Mouse (Mus musculus): ENCODE results near the gene S100a11. TPM values are rescaled to one million over a fixed set of nuclear protein-coding genes. Genes with fewer than 3 reads are reported as not detected.
A peak's percentile ranks its signal among the peaks of the same experiment; 100 is the strongest.

Gene S100a11
- total and polyA plus RNA-seq, 3 experiments = 47.2 to 468 (median 75.2) TPM

DNA sequence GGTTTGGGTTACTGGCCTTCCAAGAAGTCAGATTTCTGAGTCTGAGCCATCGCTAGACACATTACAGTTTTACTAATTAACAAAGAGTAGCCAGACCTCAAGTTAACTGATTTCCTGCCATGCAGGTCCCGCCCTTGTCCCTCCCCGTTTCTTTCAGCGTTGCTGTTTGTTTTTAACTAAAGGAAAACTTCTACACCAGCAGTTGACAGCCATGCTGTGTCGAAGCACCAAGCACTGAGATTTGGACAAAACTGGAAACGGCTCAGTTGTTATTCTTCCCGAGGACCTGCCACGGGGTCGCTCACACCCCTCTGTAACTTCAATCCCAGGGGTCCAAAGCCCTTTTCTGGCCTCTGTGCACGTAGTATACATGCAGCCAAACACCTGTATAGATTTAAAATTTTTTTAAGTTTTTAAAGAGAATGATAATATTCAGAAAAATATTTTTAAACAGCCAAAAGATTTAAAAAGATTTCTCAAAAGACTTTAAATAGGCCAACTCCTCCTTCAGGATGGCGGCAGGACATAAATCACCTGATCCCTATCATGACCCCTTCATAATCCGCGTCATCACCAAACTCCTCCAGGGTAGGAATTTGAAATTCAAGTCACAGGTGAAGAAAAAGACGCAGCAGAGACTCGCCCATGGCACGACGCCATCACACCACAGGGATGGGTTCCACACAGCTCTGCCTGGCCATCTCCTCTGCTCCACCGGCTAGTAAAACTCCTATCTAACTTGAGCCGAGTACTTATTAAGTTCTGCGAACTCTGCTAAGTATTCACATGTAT is 27.7 kb downstream of the S100a11 start (continued):
- TF ChIP-seq E2F4 (IDR thresholded peaks at IDR 0.05; ENCODE audit: insufficient replicate concordance, low read depth, low read length) = no peak
- peak; percentile 15; the same call in 1 of the 2 replicates for TF ChIP-seq TCF12 (IDR thresholded peaks at IDR 0.05; ENCODE audit: low read depth, low read length)
- peak; percentile 89 for TF ChIP-seq SIN3A (IDR thresholded peaks at IDR 0.05; ENCODE audit: low read length)
- TF ChIP-seq CHD1 (IDR thresholded peaks at IDR 0.05; ENCODE audit: low read depth, low read length) = peak; percentile 93; the same call in 1 of the 2 replicates
- no peak; the same call in 1 of the 2 replicates for TF ChIP-seq ZMIZ1 (IDR thresholded peaks at IDR 0.05; ENCODE audit: low read depth, low read length)
- no peak for TF ChIP-seq RAD21 (IDR thresholded peaks at IDR 0.05; ENCODE audit: low read depth, low read length)
- TF ChIP-seq USF1 (IDR thresholded peaks at IDR 0.05; ENCODE audit: low read depth, low read length) = no peak
- peak; percentile 39 for TF ChIP-seq NELFE (IDR thresholded peaks at IDR 0.05; ENCODE audit: low read depth, low read length)
- TF ChIP-seq TBP (conservative IDR thresholded peaks at IDR 0.05; ENCODE audit: low read depth, low read length) = peak; percentile 67; the same call in 1 of the 2 replicates
- no peak for TF ChIP-seq MAFK (IDR thresholded peaks at IDR 0.05; ENCODE audit: insufficient replicate concordance, low read length)
- peak; percentile 80 for TF ChIP-seq MXI1 (IDR thresholded peaks at IDR 0.05; ENCODE audit: low read depth, low read length)
- TF ChIP-seq HCFC1 (IDR thresholded peaks at IDR 0.05; ENCODE audit: low read depth, low read length) = no peak
- TF ChIP-seq MAZ (IDR thresholded peaks at IDR 0.05; ENCODE audit: low read depth, low read length) = peak; percentile 16; the same call in 1 of the 2 replicates
- TF ChIP-seq JUN (IDR thresholded peaks at IDR 0.05; ENCODE audit: insufficient read depth, low read depth, low read length) = no peak
- no peak for TF ChIP-seq JUND (conservative IDR thresholded peaks at IDR 0.05; ENCODE audit: low read depth, low read length)

DNA sequence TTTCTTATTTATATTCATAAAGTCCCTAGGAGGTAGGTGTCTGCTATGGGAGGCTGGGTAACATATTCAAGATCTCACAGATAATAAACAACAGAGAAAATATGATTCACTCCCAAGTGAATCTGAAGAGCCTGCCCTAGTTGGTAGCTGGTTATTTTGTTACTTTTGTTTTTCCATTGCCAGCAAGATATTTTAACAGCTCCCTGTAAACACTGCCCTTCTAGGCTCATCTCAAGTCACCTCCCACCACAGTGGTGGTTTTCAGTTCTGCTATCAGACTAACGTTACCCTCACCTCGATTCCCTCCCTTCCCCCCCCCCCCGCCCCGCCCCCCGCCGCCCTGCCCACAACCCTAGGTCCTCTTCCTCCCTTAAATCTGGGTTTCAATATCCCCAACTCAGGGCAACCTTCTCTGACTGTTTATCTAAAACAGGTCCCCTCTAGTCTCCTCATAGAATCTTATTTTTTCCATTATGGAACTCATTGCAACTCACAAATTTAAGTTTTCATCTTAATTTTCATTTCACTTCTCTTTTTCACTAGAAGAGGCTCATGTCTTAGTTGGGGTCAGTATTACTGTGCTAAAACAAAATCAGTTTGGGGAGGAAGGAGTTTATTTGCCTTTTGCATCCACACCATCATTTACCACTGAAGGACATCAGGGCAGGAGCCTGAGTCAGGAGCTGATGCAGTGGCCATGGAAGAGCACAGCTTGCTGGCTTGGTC is 28.4 kb downstream of the S100a11 start:
- H3K9ac ChIP-seq (ENCODE audit: insufficient read depth, low read depth) = peak overlapping the region; percentile 81; the same call in 1 of the 2 replicates
- no peaks in the 10 kb centered on the region for H3K27me3 ChIP-seq (replicated peaks)
- no peaks in the 10 kb centered on the region for H3K79me2 ChIP-seq (replicated peaks; ENCODE audit: control insufficient read depth, extremely low read depth, insufficient read depth, poor library complexity, severe bottlenecking)
- H3K27ac ChIP-seq (ENCODE audit: insufficient read depth, low read depth) = peak overlapping the region; percentile 99
- in situ Hi-C loops (cut with MboI; ENCODE audit: low pct_ligation_motif_present, low pct_unique_long_range_greater_than_20kb, low sequenced_read_pairs) = loop anchor here (5.0 kb wide), 1 partner anchor 54 kb away; no protein-coding TSS in a partner anchor
- peaks cover 17 to 61% of the 10 kb centered on the region in 2 experiments for H3K4me1 ChIP-seq (ENCODE audit: control insufficient read depth in 1 of 2, insufficient read depth in 2 of 2)
- DNase-seq (ENCODE audit: extremely low read depth) = peak; percentile 82
- peak overlapping the region; percentile 86 for H3K4me2 ChIP-seq (ENCODE audit: insufficient read depth, low read depth, poor library complexity, severe bottlenecking)
- H3K36me3 ChIP-seq (replicated peaks in 1 of 2; ENCODE audit: control insufficient read depth in 1 of 2, insufficient read depth in 1 of 2, low read length in 1 of 2) = no peaks in the 10 kb centered on the region
- dilution Hi-C loops (cut with MboI; ENCODE audit: extremely low pct_ligation_motif_present, extremely low pct_unique_long_range_greater_than_20kb, low sequenced_read_pairs) = no loop called here
- peaks cover 4% of the 10 kb centered on the region for H3K9me3 ChIP-seq (replicated peaks; ENCODE audit: low read length)
- peak; percentile 45; the same call in 1 of the 2 replicates for TF ChIP-seq MAZ (IDR thresholded peaks at IDR 0.05; ENCODE audit: low read depth, low read length)
- TF ChIP-seq CHD2 (IDR thresholded peaks at IDR 0.05; ENCODE audit: low read length) = peak; percentile 26; the same call in 1 of the 2 replicates
- TF ChIP-seq TBP (conservative IDR thresholded peaks at IDR 0.05; ENCODE audit: low read depth, low read length) = peak; percentile 39; the same call in 1 of the 2 replicates
- TF ChIP-seq MYC (IDR thresholded peaks at IDR 0.05; ENCODE audit: low read depth, low read length) = no peak
- peak; percentile 24 for TF ChIP-seq BHLHE40 (IDR thresholded peaks at IDR 0.05; ENCODE audit: low read depth, low read length)
- peak; percentile 39; the same call in 1 of the 2 replicates for TF ChIP-seq RCOR1 (conservative IDR thresholded peaks at IDR 0.05; ENCODE audit: low read depth, low read length)
- TF ChIP-seq IRF4 (IDR thresholded peaks at IDR 0.05; ENCODE audit: low read depth, low read length) = peak; percentile 77
- peak; percentile 73; the same call in 1 of the 2 replicates for TF ChIP-seq EP300 (IDR thresholded peaks at IDR 0.05; ENCODE audit: low read length)
- no peak for TF ChIP-seq SMC3 (IDR thresholded peaks at IDR 0.05; ENCODE audit: low read depth, low read length)
- no peak for TF ChIP-seq USF1 (IDR thresholded peaks at IDR 0.05; ENCODE audit: low read depth, low read length)
- peak; percentile 61; the same call in 1 of the 2 replicates for TF ChIP-seq MEF2A (IDR thresholded peaks at IDR 0.05; ENCODE audit: borderline replicate concordance, low read depth, low read length)
- TF ChIP-seq ETS1 (conservative IDR thresholded peaks at IDR 0.05; ENCODE audit: low read depth, low read length) = peak; percentile 58; the same call in 1 of the 2 replicates
- TF ChIP-seq SIN3A (IDR thresholded peaks at IDR 0.05; ENCODE audit: low read length) = 0 out of 2 replicates have a peak, but pooled peaks have one; percentile 46
- peak overlapping the region in 2 of 3 experiments; percentile 6 to 19 for H3K4me3 ChIP-seq (replicated peaks in 1 of 3; ENCODE audit: low read depth in 2 of 3, low read length in 2 of 3, poor library complexity in 1 of 3)

Measured in CH12.LX (cell line).